Mouse (Mus musculus) bone marrow, adult 2 months (tissue): Measurements from ENCODE around the gene Ephb2.

Experiments
- CTCF ChIP-seq: fragments of 200-500 bp; IDR thresholded peaks from 2 replicates; pipeline ENCODE4 v1.5.1; 2011; ENCODE audit warnings: low read length, control low read depth; ENCODE audit not compliant: control insufficient read depth, insufficient read depth
- POLR2A ChIP-seq: fragments of 200-500 bp; IDR thresholded peaks from 2 replicates; pipeline ENCODE4 v1.6.1; 2011; ENCODE audit warnings: low read depth, mild to moderate bottlenecking, control low read depth, low read length, borderline replicate concordance; ENCODE audit not compliant: control insufficient read depth

DNA sequence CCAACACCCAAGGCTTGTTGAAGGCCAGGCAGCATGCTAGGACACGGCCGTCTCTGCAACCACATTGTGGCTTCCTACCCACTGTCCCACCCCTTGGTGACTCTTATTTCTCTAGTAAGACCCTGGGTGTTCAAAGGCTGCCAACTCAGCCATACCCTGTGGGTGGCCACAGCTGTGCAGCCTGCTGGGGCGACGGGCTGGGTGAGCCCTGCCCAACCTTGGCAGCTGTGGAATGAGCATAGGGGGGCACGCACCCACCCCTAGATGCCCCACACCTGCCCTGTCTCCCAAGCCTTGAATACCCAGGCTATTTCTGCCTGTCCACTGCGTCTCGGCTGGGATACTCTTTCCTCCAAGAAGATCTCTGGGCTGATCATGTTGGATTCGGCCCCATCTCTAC, 81.5 kb downstream of the Ephb2 start:
- TF ChIP-seq CTCF (no peak), POLR2A (no peak)
